Comparison of ENCODE assay signal across 16 mouse cellular contexts in the genomic region with DNA sequence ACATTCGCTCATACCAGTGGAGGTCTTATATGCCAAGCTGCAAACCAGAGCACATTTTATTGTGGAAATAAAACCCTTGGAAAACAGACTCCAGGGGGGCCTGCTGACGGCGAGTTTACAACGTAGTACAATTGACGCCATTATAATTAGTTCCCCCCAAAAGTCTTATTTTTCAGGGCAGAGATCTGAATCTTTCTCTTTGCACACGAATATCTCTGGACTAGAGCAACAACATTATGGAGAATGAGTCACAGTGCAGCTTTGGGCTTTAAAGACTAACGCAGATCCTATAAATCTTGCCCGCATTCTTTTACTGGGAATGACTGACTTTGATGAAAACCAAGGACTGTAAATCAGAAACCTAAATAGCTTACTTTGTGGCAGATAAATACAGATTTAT.
DNase-seq lines count a peak whose midpoint lies in the region; ATAC-seq lines count a peak whose summit lies in the region.
"Had no signal": no experiment of that assay in that cellular context is flagged by ENCODE, and none has a peak within 500 bp of the region (broad histone marks: within the 10 kb centered on the region; RNA-seq: fewer than 3 reads in every experiment).

No protein-coding gene starts in this region.

- H3K9me3 ChIP-seq in lung, embryonic 15.5 days, result no peaks in the 10 kb centered on the region
- H3K9me3 ChIP-seq in limb, embryonic 10.5 days (replicated peaks), result no peaks in the 10 kb centered on the region
- H3K9me3 ChIP-seq in stomach, embryonic 15.5 days, result no peaks in the 10 kb centered on the region
- no peaks in the 10 kb centered on the region for H3K9me3 ChIP-seq in hindbrain, embryonic 16.5 days (ENCODE audit: control insufficient read depth, low read length)
- H3K9me3 ChIP-seq: forebrain, embryonic 15.5 days; heart, embryonic 13.5 days; liver, embryonic 13.5 days had no signal

- H3K4me2 ChIP-seq in lung, embryonic 15.5 days, result no peak overlapping the region
- H3K4me2 ChIP-seq in stomach, embryonic 15.5 days, result no peak overlapping the region
- no peak overlapping the region for H3K4me2 ChIP-seq in hindbrain, embryonic 16.5 days (ENCODE audit: low read length)
- H3K4me2 ChIP-seq: forebrain, embryonic 15.5 days; heart, embryonic 13.5 days; liver, embryonic 13.5 days had no signal

- H3K9ac ChIP-seq in lung, embryonic 15.5 days, result no peak overlapping the region
- no peak overlapping the region for H3K9ac ChIP-seq in stomach, embryonic 15.5 days
- H3K9ac ChIP-seq in hindbrain, embryonic 16.5 days (ENCODE audit: low read depth, low read length), result no peak overlapping the region
- H3K9ac ChIP-seq: forebrain, embryonic 15.5 days; heart, embryonic 13.5 days; liver, embryonic 13.5 days had no signal

- WGBS in lung, embryonic 15.5 days, result 38% methylated on average over 8 of the region's 8 CpGs
- WGBS in limb, embryonic 10.5 days, result 19% methylated on average over 8 of the region's 8 CpGs
- WGBS in stomach, embryonic 15.5 days, result 41% methylated on average over 8 of the region's 8 CpGs
- WGBS in hindbrain, embryonic 16.5 days, result 42% methylated on average over 8 of the region's 8 CpGs

- no peaks in the 10 kb centered on the region for H3K36me3 ChIP-seq in lung, embryonic 15.5 days
- H3K36me3 ChIP-seq in limb, embryonic 10.5 days, result no peaks in the 10 kb centered on the region
- H3K36me3 ChIP-seq in stomach, embryonic 15.5 days, result no peaks in the 10 kb centered on the region
- H3K36me3 ChIP-seq in hindbrain, embryonic 16.5 days (ENCODE audit: control insufficient read depth, insufficient read depth, low read length), result no peaks in the 10 kb centered on the region
- H3K36me3 ChIP-seq: forebrain, embryonic 15.5 days; heart, embryonic 13.5 days; liver, embryonic 13.5 days had no signal

- no peak for ATAC-seq in lung, embryonic 15.5 days (ENCODE audit: borderline replicate concordance, extremely low read depth, low FRiP score, low TSS enrichment)
- no peak for ATAC-seq in stomach, embryonic 15.5 days (ENCODE audit: insufficient read depth, low FRiP score, low read depth)
- ATAC-seq in hindbrain, embryonic 16.5 days, result no peak
- ATAC-seq: forebrain, embryonic 15.5 days had no signal

- H3K4me1 ChIP-seq in lung, embryonic 15.5 days, result peaks cover 36% of the 10 kb centered on the region
- peaks cover 53% of the 10 kb centered on the region for H3K4me1 ChIP-seq in limb, embryonic 10.5 days
- peaks cover 21% of the 10 kb centered on the region for H3K4me1 ChIP-seq in stomach, embryonic 15.5 days
- no peaks in the 10 kb centered on the region for H3K4me1 ChIP-seq in hindbrain, embryonic 16.5 days (ENCODE audit: control insufficient read depth, insufficient read depth, low read depth, low read length)
- H3K4me1 ChIP-seq: liver, embryonic 13.5 days had no signal

- H3K27me3 ChIP-seq in lung, embryonic 15.5 days, result no peaks in the 10 kb centered on the region
- peaks cover 29% of the 10 kb centered on the region for H3K27me3 ChIP-seq in limb, embryonic 10.5 days (ENCODE audit: low read depth, poor library complexity, severe bottlenecking)
- no peaks in the 10 kb centered on the region for H3K27me3 ChIP-seq in stomach, embryonic 15.5 days (replicated peaks)
- H3K27me3 ChIP-seq in hindbrain, embryonic 16.5 days (replicated peaks; ENCODE audit: control insufficient read depth, insufficient read depth, low read length), result 0 out of 2 replicates have a peak, but pooled peaks cover 2% of the 10 kb centered on the region
- H3K27me3 ChIP-seq: forebrain, embryonic 15.5 days; heart, embryonic 13.5 days; liver, embryonic 13.5 days had no signal

- DNase-seq in embryo, embryonic 11 days, result peak; percentile 42
- no peak for DNase-seq in embryo, embryonic 9.5 days (ENCODE audit: extremely low spot score)
- DNase-seq in lung, postnatal 4 days, result no peak
- DNase-seq in limb, embryonic 10.5 days (ENCODE audit: low spot score), result no peak
- DNase-seq in spleen, postnatal 36 days (ENCODE audit: low spot score in 2 of 2), result no peak
- DNase-seq: cerebellum, adult 2 months; gastrocnemius, adult 2 months; liver, embryonic 13.5 days; right cerebral cortex, postnatal 25 days; thymus, adult 18-20 months had no signal

- H3K4me3 ChIP-seq in lung, embryonic 15.5 days, result no peak overlapping the region
- no peak overlapping the region for H3K4me3 ChIP-seq in limb, embryonic 10.5 days
- H3K4me3 ChIP-seq in stomach, embryonic 15.5 days (replicated peaks), result no peak overlapping the region
- H3K4me3 ChIP-seq in hindbrain, embryonic 16.5 days (ENCODE audit: low read length), result no peak overlapping the region
- H3K4me3 ChIP-seq: erythroblast, embryonic 14.5 days; forebrain, embryonic 15.5 days; gastrocnemius, adult 2 months; heart, embryonic 13.5 days; liver, embryonic 13.5 days had no signal

- H3K27ac ChIP-seq in lung, embryonic 15.5 days, result peak overlapping the region; percentile 67
- H3K27ac ChIP-seq in limb, embryonic 10.5 days, result peak overlapping the region; percentile 51; the same call in 1 of the 2 replicates
- H3K27ac ChIP-seq in stomach, embryonic 15.5 days, result peak overlapping the region; percentile 54
- H3K27ac ChIP-seq in hindbrain, embryonic 16.5 days (ENCODE audit: low read depth, low read length), result no peak overlapping the region
- H3K27ac ChIP-seq: forebrain, embryonic 15.5 days; gastrocnemius, adult 2 months; heart, embryonic 13.5 days; liver, embryonic 13.5 days had no signal
